Mouse (Mus musculus) lung, postnatal 0 days (tissue): ENCODE measurements around the gene Atp13a3. TPM values are rescaled to one million over a fixed set of nuclear protein-coding genes. Genes with fewer than 3 reads are reported as not detected.

ENCODE experiments used
- ATAC-seq: fragments of 200-750 bp; cut with Nextera tagmentation; 2 replicates; pipeline ENCODE4 v1.8.0; 2017; ENCODE audit warnings: moderate library complexity
- DNase-seq: peaks from one replicate; pipeline ENCODE4 v3.0.0-alpha.2; 2016; ENCODE audit warnings: low spot score
- H3K27ac ChIP-seq: fragments of 300-500 bp; sonication (generic); 2 replicates; pipeline ENCODE4 v1.5.1; 2014; ENCODE audit warnings: antibody characterized with exemption, mild to moderate bottlenecking, low read length, mixed read lengths
- H3K27me3 ChIP-seq: fragments of 300-500 bp; sonication (generic); replicated peaks from 2 replicates; pipeline ENCODE4 v1.6.1; 2014; ENCODE audit warnings: low read length, mixed read lengths; ENCODE audit not compliant: insufficient read depth
- H3K36me3 ChIP-seq: fragments of 300-500 bp; sonication (generic); 2 replicates; pipeline ENCODE4 v1.6.1; 2014; ENCODE audit warnings: low read length, mixed read lengths; ENCODE audit not compliant: insufficient read depth
- H3K4me1 ChIP-seq: fragments of 300-500 bp; sonication (generic); 2 replicates; pipeline ENCODE4 v1.6.1; 2014; ENCODE audit warnings: antibody characterized with exemption, low read depth, low read length, mixed read lengths; ENCODE audit not compliant: insufficient read depth
- H3K4me2 ChIP-seq: fragments of 300-500 bp; sonication (generic); replicated peaks from 2 replicates; pipeline ENCODE4 v1.6.1; 2014; ENCODE audit warnings: low read depth, mild to moderate bottlenecking, low read length, moderate library complexity, mixed read lengths
- H3K4me3 ChIP-seq: fragments of 300-500 bp; sonication (generic); 2 replicates; pipeline ENCODE4 v1.5.1; 2014; ENCODE audit warnings: low read depth, low read length
- H3K9ac ChIP-seq: fragments of 300-500 bp; sonication (generic); replicated peaks from 2 replicates; pipeline ENCODE4 v1.6.1; 2014; ENCODE audit warnings: low read depth, mild to moderate bottlenecking
- H3K9me3 ChIP-seq: fragments of 300-500 bp; sonication (generic); 2 replicates; pipeline ENCODE4 v1.6.1; 2016; ENCODE audit warnings: low read length, mixed read lengths
- CTCF ChIP-seq: IDR thresholded peaks from 2 replicates; pipeline ENCODE4 v1.5.1; 2016; ENCODE audit warnings: antibody characterized with exemption, mild to moderate bottlenecking
- EP300 ChIP-seq: IDR thresholded peaks from 2 replicates; pipeline ENCODE4 v1.6.1; 2016; ENCODE audit warnings: antibody characterized with exemption, mild to moderate bottlenecking, control low read depth
- WGBS: fragments of 180-500 bp; shearing (Covaris S2); extraction: QIAGEN DNeasy Blood & Tissue Kit; methylation state at CpG from one replicate; pipeline ENCODE4 v1.1.7; 2014; 5-methylcytosine and 5-hydroxymethylcytosine counted together
- polyA plus RNA-seq: library from polyadenylated mRNA; unstranded; fragments of >200 nt; fragmentation: Nextera tagmentation; extraction: Ambion mirVana; gene quantifications from 2 replicates; pipeline ENCODE4 v1.2.1, GENCODE M21; 2015

Gene Atp13a3
- polyA plus RNA-seq, 1 experiment from 2014 or later: 19.3 TPM

GRCm38 (mm10) chr16:30282844-30283495 lies 122.8 kb downstream of the Atp13a3 start, which contains the start of gene Lrrc15:
Lrrc15 (minus strand) TSS chr16:30283256.
- ATAC-seq: peak; percentile 47
- WGBS: 8% methylated on average over 32 of the region's 34 CpGs
- peak within 1 kb of the TSS; percentile 16; the same call in 1 of the 2 replicates for H3K4me3 ChIP-seq
- H3K27me3 ChIP-seq: peaks cover 21% of the 10 kb centered on the region; the same call in 1 of the 2 replicates
- H3K9me3 ChIP-seq: no peaks in the 10 kb centered on the region
- peak; percentile 32 for DNase-seq
- H3K27ac ChIP-seq: no peak within 1 kb of the TSS
- peak within 1 kb of the TSS; percentile 30 for H3K4me2 ChIP-seq
- H3K4me1 ChIP-seq: peaks cover 4% of the 10 kb centered on the region
- no peak within 1 kb of the TSS for H3K9ac ChIP-seq
- H3K36me3 ChIP-seq: no peaks in the 10 kb centered on the region
- peak; percentile 48 for TF ChIP-seq CTCF
- TF ChIP-seq EP300: no peak

DNA sequence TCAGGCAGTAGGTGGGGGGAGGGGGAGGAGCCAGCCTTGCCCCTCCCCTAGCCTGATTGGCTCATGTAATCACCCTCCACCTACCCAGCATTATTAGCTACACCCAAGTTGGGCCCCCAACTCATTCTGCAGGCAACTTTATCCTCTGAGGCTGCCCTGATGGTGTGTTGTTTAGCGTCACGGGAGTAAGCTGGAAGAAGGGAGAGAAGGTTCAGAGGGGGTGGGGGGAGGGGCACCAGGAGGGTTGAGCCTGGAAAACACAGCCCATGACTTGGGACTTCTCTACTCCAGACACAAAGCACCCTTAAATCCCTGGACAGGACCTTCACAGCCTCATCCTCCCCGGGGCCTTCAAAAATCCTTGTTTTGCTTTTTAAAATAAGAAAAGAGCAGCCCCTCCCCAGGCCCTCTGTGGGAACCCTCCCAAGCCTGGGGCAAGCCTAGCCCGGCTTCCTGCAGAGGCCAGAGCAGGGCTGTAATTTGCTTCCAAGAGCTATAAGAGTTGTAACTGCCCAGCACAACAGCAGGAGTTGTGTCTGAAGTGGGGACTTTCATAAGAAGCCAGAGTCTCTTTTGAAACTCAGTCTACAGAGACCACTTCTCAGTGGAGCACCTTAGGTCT lies 125.0 kb downstream of the Atp13a3 start:
- DNase-seq: peak; percentile 15
- no peak overlapping the region for H3K4me3 ChIP-seq
- H3K4me1 ChIP-seq: peaks cover 4% of the 10 kb centered on the region
- no peak for TF ChIP-seq EP300
- TF ChIP-seq CTCF: no peak
- ATAC-seq: peak; percentile 47; the same call in 1 of the 2 replicates
- no peaks in the 10 kb centered on the region for H3K9me3 ChIP-seq
- H3K27ac ChIP-seq: no peak overlapping the region
- no peak overlapping the region for H3K4me2 ChIP-seq
- H3K9ac ChIP-seq: no peak overlapping the region
- H3K27me3 ChIP-seq: peaks cover 21% of the 10 kb centered on the region; the same call in 1 of the 2 replicates
- H3K36me3 ChIP-seq: no peaks in the 10 kb centered on the region
- 22% methylated on average over 4 of the region's 4 CpGs for WGBS

GRCm38 (mm10) chr16:30278406-30278805 lies 127.4 kb downstream of the Atp13a3 start:
- ATAC-seq (no peak), DNase-seq (no peak)
- WGBS: 76% methylated on average over 11 of the region's 11 CpGs
- Histone ChIP-seq H3K36me3 (no peaks in the 10 kb centered on the region), H3K4me1 (peaks cover 4% of the 10 kb centered on the region), H3K4me3 (no peak overlapping the region), H3K9ac (no peak overlapping the region), H3K9me3 (no peaks in the 10 kb centered on the region), H3K27me3 (0 out of 2 replicates have a peak, but pooled peaks cover 12% of the 10 kb centered on the region), H3K4me2 (no peak overlapping the region), H3K27ac (no peak overlapping the region)
- no peak for TF ChIP-seq EP300
- no peak for TF ChIP-seq CTCF

GRCm38 (mm10) chr16:30275558-30276340 lies 130.0 kb downstream of the Atp13a3 start:
- H3K27ac ChIP-seq: no peak overlapping the region
- no peak for TF ChIP-seq CTCF
- no peak for TF ChIP-seq EP300
- H3K9me3 ChIP-seq: no peaks in the 10 kb centered on the region
- H3K9ac ChIP-seq: no peak overlapping the region
- WGBS: 53% methylated on average over 15 of the region's 15 CpGs
- H3K36me3 ChIP-seq: no peaks in the 10 kb centered on the region
- ATAC-seq (peak; percentile 53), DNase-seq (no peak)
- no peaks in the 10 kb centered on the region for H3K27me3 ChIP-seq
- H3K4me3 ChIP-seq: no peak overlapping the region
- H3K4me2 ChIP-seq: no peak overlapping the region
- no peaks in the 10 kb centered on the region for H3K4me1 ChIP-seq

GRCm38 (mm10) chr16:30273065-30273464 lies 132.7 kb downstream of the Atp13a3 start:
- Histone ChIP-seq H3K4me2 (no peak overlapping the region), H3K27ac (no peak overlapping the region), H3K27me3 (no peaks in the 10 kb centered on the region), H3K9me3 (no peaks in the 10 kb centered on the region), H3K4me3 (no peak overlapping the region), H3K4me1 (no peaks in the 10 kb centered on the region), H3K36me3 (no peaks in the 10 kb centered on the region), H3K9ac (no peak overlapping the region)
- DNase-seq (no peak), ATAC-seq (no peak)
- TF ChIP-seq EP300 (no peak), CTCF (no peak)
- 92% methylated on average over 8 of the region's 8 CpGs for WGBS

GRCm38 (mm10) chr16:30271941-30272595 lies 133.7 kb downstream of the Atp13a3 start:
- H3K27me3 ChIP-seq: no peaks in the 10 kb centered on the region
- H3K4me3 ChIP-seq: no peak overlapping the region
- no peaks in the 10 kb centered on the region for H3K36me3 ChIP-seq
- no peak overlapping the region for H3K27ac ChIP-seq
- DNase-seq (no peak), ATAC-seq (no peak)
- no peaks in the 10 kb centered on the region for H3K4me1 ChIP-seq
- TF ChIP-seq EP300: no peak
- no peak for TF ChIP-seq CTCF
- no peak overlapping the region for H3K4me2 ChIP-seq
- no peak overlapping the region for H3K9ac ChIP-seq
- no peaks in the 10 kb centered on the region for H3K9me3 ChIP-seq
- 53% methylated on average over 6 of the region's 6 CpGs for WGBS
